Mouse (Mus musculus) hindbrain, postnatal 0 days (tissue): ENCODE results near the gene Fubp3. TPM values are rescaled to one million over a fixed set of nuclear protein-coding genes. Genes with fewer than 3 reads are reported as not detected.

Experiments used
- ATAC-seq: fragments of 200-750 bp; cut with Nextera tagmentation; 2 replicates; pipeline ENCODE4 v1.8.0; 2017; ENCODE audit warnings: mild to moderate bottlenecking, moderate TSS enrichment, moderate library complexity
- DNase-seq: peaks from one replicate; pipeline ENCODE4 v3.0.0-alpha.2; 2015; ENCODE audit warnings: low spot score
- H3K27ac ChIP-seq: fragments of 300-500 bp; sonication (generic); 2 replicates; pipeline ENCODE4 v1.5.1; 2014; ENCODE audit warnings: mild to moderate bottlenecking
- H3K27me3 ChIP-seq: fragments of 300-500 bp; sonication (generic); 2 replicates; pipeline ENCODE4 v1.6.1; 2014; ENCODE audit warnings: low read length, mixed read lengths; ENCODE audit not compliant: insufficient read depth
- H3K36me3 ChIP-seq: fragments of 300-500 bp; sonication (generic); 2 replicates; pipeline ENCODE4 v1.6.1; 2014; ENCODE audit warnings: low read length, mixed read lengths; ENCODE audit not compliant: insufficient read depth
- H3K4me1 ChIP-seq: fragments of 300-500 bp; sonication (generic); 2 replicates; pipeline ENCODE4 v1.6.1; 2014; ENCODE audit warnings: antibody characterized with exemption, low read length, mixed read lengths; ENCODE audit not compliant: insufficient read depth
- H3K4me2 ChIP-seq: fragments of 300-500 bp; sonication (generic); 2 replicates; pipeline ENCODE4 v1.6.1; 2014; ENCODE audit warnings: low read depth, mild to moderate bottlenecking, low read length, moderate library complexity, mixed read lengths
- H3K4me3 ChIP-seq: fragments of 300-500 bp; sonication (generic); 2 replicates; pipeline ENCODE4 v1.5.1; 2014; ENCODE audit warnings: low read length
- H3K9ac ChIP-seq: fragments of 300-500 bp; sonication (generic); replicated peaks from 2 replicates; pipeline ENCODE4 v1.6.1; 2014; ENCODE audit warnings: mild to moderate bottlenecking, low read length, moderate library complexity, mixed read lengths
- H3K9me3 ChIP-seq: fragments of 300-500 bp; sonication (generic); 2 replicates; pipeline ENCODE4 v1.6.1; 2016; ENCODE audit warnings: low read length, mixed read lengths
- CTCF ChIP-seq: IDR thresholded peaks from 2 replicates; pipeline ENCODE4 v1.5.1; 2016; ENCODE audit warnings: antibody characterized with exemption, control low read depth, low read depth
- whole genome bisulfite sequencing: fragments of 180-500 bp; shearing (Covaris S2); extraction: QIAGEN DNeasy Blood & Tissue Kit; methylation state at CpG from one replicate; pipeline ENCODE4 v1.1.7; 2014; 5-methylcytosine and 5-hydroxymethylcytosine counted together
- polyA plus RNA-seq: library from polyadenylated mRNA; unstranded; fragments of >200 nt; fragmentation: Nextera tagmentation; extraction: Ambion mirVana; gene quantifications from 2 replicates; pipeline ENCODE4 v1.2.1, GENCODE M21; 2015
- total RNA-seq: library from RNA; depleted of rRNA; stranded (reverse); fragments of >200 nt; gene quantifications from 2 replicates; pipeline ENCODE4 v1.2.3, GENCODE M21; 2014; rRNA removed

The Fubp3 gene
- total RNA-seq = 29.0 and 32.2 TPM in 2 replicates
- 45.8 and 50.5 TPM in 2 replicates for polyA plus RNA-seq

DNA sequence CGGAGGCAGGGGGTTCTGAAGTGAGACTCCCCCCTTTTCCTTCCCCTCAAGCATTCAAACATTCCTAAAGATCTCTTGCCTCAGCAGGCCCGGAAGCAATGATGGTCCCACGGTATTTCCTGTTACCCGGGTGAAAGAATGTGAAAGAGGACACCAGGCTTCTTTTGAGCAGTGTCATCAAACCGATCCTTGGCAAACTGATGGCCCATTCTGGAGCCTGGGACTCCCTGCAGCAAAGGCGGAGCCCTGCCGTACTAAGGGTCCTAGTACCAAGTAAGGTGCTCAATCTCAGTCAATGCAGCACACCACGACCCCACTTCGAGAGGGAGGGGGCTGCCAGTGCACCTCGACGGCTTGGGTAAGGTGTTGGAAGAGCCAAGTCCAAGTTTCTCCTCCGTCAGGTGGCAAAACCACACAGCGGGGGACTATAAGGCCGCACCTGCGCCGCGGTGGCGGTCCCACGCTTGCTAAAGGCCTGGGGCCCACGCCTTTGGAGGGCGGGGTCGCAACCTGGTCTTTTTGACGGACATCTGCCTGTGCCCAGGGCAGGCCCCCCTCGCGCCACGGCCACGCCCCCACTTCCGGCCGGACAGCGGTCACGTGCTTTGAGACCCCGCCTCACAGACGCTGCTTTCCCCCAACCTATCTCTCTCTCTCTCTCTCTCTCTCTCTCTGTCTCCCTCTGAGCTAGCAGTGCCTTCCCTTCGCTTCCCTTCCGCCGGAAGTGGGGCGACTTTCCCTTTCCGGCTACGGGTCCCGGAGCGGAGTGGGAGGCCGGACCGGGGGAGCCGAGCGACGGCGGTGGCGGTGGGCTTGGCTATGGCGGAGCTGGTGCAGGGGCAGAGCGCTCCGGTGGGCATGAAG, at the start of gene Fubp3:
TSS of gene Fubp3 (plus strand) at position 601 of the 864 bp plus-strand sequence.
- H3K27ac ChIP-seq = peak within 1 kb of the TSS; percentile 84
- H3K9me3 ChIP-seq = no peaks in the 10 kb centered on the region
- peak within 1 kb of the TSS; percentile 94 for H3K9ac ChIP-seq
- H3K4me2 ChIP-seq = peak within 1 kb of the TSS; percentile 97
- peaks cover 14% of the 10 kb centered on the region for H3K4me1 ChIP-seq
- H3K4me3 ChIP-seq = peak within 1 kb of the TSS; percentile 90
- WGBS = 1% methylated on average over 51 of the region's 51 CpGs
- no peak for TF ChIP-seq CTCF
- ATAC-seq = peak; percentile 98
- no peaks in the 10 kb centered on the region for H3K27me3 ChIP-seq
- H3K36me3 ChIP-seq = no peaks in the 10 kb centered on the region
- DNase-seq = peak; percentile 95

DNA sequence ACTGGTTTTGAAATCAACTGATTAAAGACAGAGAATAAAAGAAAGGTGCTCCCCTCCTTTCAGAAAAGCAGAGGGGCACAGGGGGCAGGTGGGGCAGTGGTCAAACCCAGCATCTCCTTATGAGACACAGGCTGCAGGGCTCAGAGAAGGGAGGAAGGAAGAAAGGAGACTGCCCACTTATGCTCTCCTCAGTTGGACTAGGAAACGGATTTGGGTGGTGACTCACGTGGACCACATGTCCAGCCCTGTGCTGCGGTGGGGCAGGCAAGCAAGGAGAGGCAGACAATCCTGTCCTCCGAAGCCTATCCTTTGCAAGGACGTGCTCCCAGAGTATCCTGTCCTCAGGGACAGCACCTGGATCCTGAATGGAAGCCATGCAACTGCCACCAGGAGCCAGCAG, 47.8 kb upstream of the Fubp3 start:
- Histone ChIP-seq H3K4me3 (no peak overlapping the region), H3K4me1 (no peaks in the 10 kb centered on the region), H3K9ac (no peak overlapping the region), H3K27me3 (no peaks in the 10 kb centered on the region; the same call in 1 of the 2 replicates), H3K4me2 (no peak overlapping the region), H3K9me3 (no peaks in the 10 kb centered on the region), H3K27ac (no peak overlapping the region), H3K36me3 (no peaks in the 10 kb centered on the region)
- no peak for TF ChIP-seq CTCF
- ATAC-seq (no peak), DNase-seq (no peak)
- WGBS = 77% methylated on average over 5 of the region's 5 CpGs

DNA sequence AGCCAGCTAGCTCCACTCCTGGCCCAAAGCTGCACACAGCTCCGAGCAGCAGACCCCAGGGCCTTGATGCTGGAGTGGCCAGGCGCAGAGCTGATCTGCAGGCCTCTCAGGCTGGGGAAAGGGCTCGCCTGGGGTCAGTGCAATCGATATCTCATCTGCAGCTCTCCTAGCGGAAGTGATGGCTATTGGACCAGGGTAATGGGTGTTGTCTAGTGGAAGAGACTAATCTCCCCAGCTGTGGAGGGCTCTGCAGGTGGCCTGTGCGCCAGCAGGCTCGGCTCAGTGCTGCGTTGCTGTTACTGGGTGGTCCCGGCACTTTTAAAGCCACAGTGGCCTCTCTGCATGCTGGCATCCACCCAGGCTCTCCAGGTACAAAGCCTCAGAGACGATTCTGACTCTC, 46.7 kb upstream of the Fubp3 start:
- no peaks in the 10 kb centered on the region for H3K9me3 ChIP-seq
- TF ChIP-seq CTCF = no peak
- DNase-seq (no peak), ATAC-seq (no peak)
- no peak overlapping the region for H3K4me2 ChIP-seq
- 35% methylated on average over 10 of the region's 10 CpGs for WGBS
- no peaks in the 10 kb centered on the region; the same call in 1 of the 2 replicates for H3K27me3 ChIP-seq
- H3K4me1 ChIP-seq = no peaks in the 10 kb centered on the region
- H3K27ac ChIP-seq = no peak overlapping the region
- H3K36me3 ChIP-seq = no peaks in the 10 kb centered on the region
- no peak overlapping the region for H3K4me3 ChIP-seq
- H3K9ac ChIP-seq = no peak overlapping the region

DNA sequence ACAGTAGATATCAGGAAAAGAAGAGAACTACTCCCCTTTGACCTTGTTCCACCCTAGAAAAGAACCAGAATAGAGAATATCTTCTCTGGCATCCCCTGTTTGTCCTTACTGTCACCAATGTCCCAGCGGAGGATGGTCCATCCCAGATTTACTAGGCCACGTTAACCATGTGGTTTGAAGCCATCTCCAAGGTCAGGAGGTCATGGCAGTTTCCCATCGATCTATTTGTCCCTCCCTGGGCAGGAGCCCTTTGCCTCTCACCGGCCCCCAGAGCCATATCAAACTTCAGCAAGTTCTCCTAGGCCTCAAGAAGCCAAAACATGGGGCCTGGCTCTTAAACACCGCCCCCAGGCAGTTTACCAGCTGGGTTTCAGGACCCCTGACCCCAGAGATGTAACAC, 42.2 kb upstream of the Fubp3 start:
- Histone ChIP-seq H3K4me2 (no peak overlapping the region), H3K36me3 (no peaks in the 10 kb centered on the region), H3K9me3 (no peaks in the 10 kb centered on the region), H3K27ac (no peak overlapping the region), H3K9ac (no peak overlapping the region), H3K27me3 (no peaks in the 10 kb centered on the region), H3K4me1 (no peaks in the 10 kb centered on the region), H3K4me3 (no peak overlapping the region)
- DNase-seq (no peak), ATAC-seq (no peak)
- TF ChIP-seq CTCF = no peak
- WGBS = 65% methylated on average over 5 of the region's 5 CpGs

DNA sequence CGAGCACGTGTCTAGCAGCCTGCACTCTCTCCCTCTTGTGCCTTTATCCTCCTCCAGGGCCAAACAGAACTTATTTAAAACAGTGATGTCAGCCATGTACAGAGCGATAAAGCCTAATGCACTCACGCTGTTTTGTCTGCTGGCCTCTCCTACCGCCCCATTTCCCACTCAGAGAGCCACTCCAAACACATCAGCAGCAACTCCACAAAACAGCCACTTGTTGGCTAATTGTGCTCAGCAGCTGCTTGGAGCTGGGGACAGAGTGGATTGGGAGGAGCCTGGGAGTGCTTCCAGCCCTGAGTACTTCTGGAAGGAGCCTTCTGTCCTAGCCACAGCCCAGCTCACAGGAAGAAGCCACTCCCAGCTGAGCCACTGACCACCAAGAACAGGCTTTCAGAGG, 35.4 kb upstream of the Fubp3 start:
- Histone ChIP-seq H3K27ac (no peak overlapping the region), H3K9me3 (no peaks in the 10 kb centered on the region), H3K27me3 (no peaks in the 10 kb centered on the region), H3K4me3 (no peak overlapping the region), H3K9ac (no peak overlapping the region), H3K4me1 (no peaks in the 10 kb centered on the region), H3K36me3 (no peaks in the 10 kb centered on the region), H3K4me2 (no peak overlapping the region)
- 65% methylated on average over 5 of the region's 5 CpGs for WGBS
- DNase-seq (peak; percentile 5), ATAC-seq (no peak)
- TF ChIP-seq CTCF = no peak

DNA sequence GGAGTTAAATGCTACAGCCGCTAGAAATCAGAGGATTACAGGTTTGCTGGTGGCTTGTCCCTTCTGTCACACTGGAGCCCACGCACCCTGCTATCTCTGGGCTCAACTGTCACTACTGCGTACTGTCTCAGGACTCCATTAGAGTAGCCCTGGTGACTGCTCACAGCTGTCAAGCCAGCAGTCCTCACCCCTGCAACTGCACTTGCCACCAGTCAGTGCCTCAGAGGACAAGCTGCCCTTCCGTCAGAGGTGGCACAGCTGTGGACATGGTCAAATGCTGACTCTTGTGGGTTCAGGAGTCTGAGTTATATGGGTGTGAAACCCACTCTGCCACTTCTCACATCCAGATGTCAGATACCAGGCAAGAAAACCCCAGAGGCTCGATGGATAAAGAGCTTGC, 33.7 kb upstream of the Fubp3 start:
- ATAC-seq (no peak), DNase-seq (no peak)
- Histone ChIP-seq H3K27me3 (no peaks in the 10 kb centered on the region), H3K4me3 (no peak overlapping the region), H3K4me2 (no peak overlapping the region), H3K4me1 (no peaks in the 10 kb centered on the region), H3K27ac (no peak overlapping the region), H3K36me3 (no peaks in the 10 kb centered on the region), H3K9ac (no peak overlapping the region), H3K9me3 (no peaks in the 10 kb centered on the region)
- TF ChIP-seq CTCF = no peak
- WGBS = 60% methylated on average over 5 of the region's 5 CpGs

DNA sequence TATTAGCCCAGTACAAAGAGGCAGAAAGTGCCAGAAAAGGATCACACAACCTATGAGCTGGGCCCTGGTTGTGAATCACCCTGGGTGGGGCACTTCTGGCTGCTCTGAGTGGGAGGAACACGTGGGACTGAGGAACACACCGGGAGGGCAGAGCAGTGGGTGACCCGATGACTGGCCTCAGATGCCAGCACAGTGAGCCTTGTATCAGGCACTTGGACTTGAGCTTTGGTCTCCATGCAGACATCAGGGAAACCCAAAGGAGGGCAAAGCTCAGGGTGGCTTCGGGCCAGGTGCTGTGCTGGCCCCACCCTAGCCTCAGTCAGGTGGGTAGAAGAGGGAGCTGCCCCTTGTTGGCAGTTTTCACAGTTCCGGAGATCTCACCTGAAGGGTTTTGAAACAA, 30.9 kb upstream of the Fubp3 start:
- TF ChIP-seq CTCF = no peak
- Histone ChIP-seq H3K27me3 (no peaks in the 10 kb centered on the region), H3K4me2 (no peak overlapping the region), H3K4me3 (no peak overlapping the region), H3K9me3 (no peaks in the 10 kb centered on the region), H3K36me3 (no peaks in the 10 kb centered on the region), H3K4me1 (no peaks in the 10 kb centered on the region), H3K9ac (no peak overlapping the region), H3K27ac (no peak overlapping the region)
- 84% methylated on average over 5 of the region's 5 CpGs for WGBS
- no peak for ATAC-seq
- no peak for DNase-seq
